Mouse (Mus musculus) stomach, adult 2 months (tissue): ENCODE data around the gene Wdr26. TPM values are rescaled to one million over a fixed set of nuclear protein-coding genes. Genes with fewer than 3 reads are reported as not detected.

Source experiments
- polyA plus RNA-seq: library from polyadenylated mRNA; depleted of rRNA; stranded (reverse); fragments of >200 nt; gene quantifications from 2 replicates; pipeline ENCODE4 v1.2.3, GENCODE M21; 2012; rRNA removed

The Wdr26 gene
- 10.9 and 12.8 TPM in 2 replicates for polyA plus RNA-seq

GRCm38 (mm10) chr1:181211920-181212633, at the start of gene Wdr26:
Gene Wdr26, minus strand, starts transcription at chr1:181212001.

GRCm38 (mm10) chr1:181143950-181144836, 67.6 kb downstream of the Wdr26 start, which contains the start of the genes Nvl and Cnih4:
Gene Nvl, minus strand, starts transcription at chr1:181144204.
Gene Cnih4, plus strand, starts transcription at chr1:181144693.

Other genes starting within 250 kb of the Wdr26 start
- gene Ephx1, start 191.1 kb downstream of the Wdr26 start, polyA plus RNA-seq = 19.1 and 26.4 TPM in 2 replicates
- gene 9130409I23Rik, start 160.8 kb downstream of the Wdr26 start, polyA plus RNA-seq = 2.6 and 3.7 TPM in 2 replicates
- 1.7 and 2.3 TPM in 2 replicates for gene Nvl, start 67.8 kb downstream of the Wdr26 start, polyA plus RNA-seq
- gene Cnih4, start 67.3 kb downstream of the Wdr26 start, polyA plus RNA-seq = 3.9 and 7.9 TPM in 2 replicates
- 0.04 and 0.10 TPM in 2 replicates for gene Cnih3, start 140.6 kb upstream of the Wdr26 start, polyA plus RNA-seq